Mouse (Mus musculus) brain, embryonic 14.5 days (tissue): ENCODE data around the gene Rbm20. TPM values are rescaled to one million over a fixed set of nuclear protein-coding genes. Genes with fewer than 3 reads are reported as not detected.

Experiments used
- DNase-seq: peaks from one replicate; pipeline ENCODE4 v3.0.0-alpha.2; 2011; ENCODE audit warnings: low read depth
- CTCF ChIP-seq: fragments of 200-500 bp; IDR thresholded peaks from 2 replicates; pipeline ENCODE4 v1.5.1; 2012; ENCODE audit warnings: inconsistent platforms, mild to moderate bottlenecking, moderate library complexity, borderline replicate concordance; ENCODE audit not compliant: insufficient read depth, insufficient read length; ENCODE audit errors: extremely low read depth
- POLR2A ChIP-seq: fragments of 200-500 bp; IDR thresholded peaks from 2 replicates; pipeline ENCODE4 v1.6.1; 2012; ENCODE audit warnings: mild to moderate bottlenecking, inconsistent platforms, borderline replicate concordance; ENCODE audit not compliant: poor library complexity, insufficient read depth, insufficient read length, severe bottlenecking; ENCODE audit errors: extremely low read depth
- polyA plus RNA-seq: library from polyadenylated mRNA; depleted of rRNA; stranded (reverse); fragments of >200 nt; gene quantifications from 2 replicates; pipeline ENCODE4 v1.2.3, GENCODE M21; 2012

Rbm20 gene
- polyA plus RNA-seq, 1 experiment = 1.5 TPM

DNA sequence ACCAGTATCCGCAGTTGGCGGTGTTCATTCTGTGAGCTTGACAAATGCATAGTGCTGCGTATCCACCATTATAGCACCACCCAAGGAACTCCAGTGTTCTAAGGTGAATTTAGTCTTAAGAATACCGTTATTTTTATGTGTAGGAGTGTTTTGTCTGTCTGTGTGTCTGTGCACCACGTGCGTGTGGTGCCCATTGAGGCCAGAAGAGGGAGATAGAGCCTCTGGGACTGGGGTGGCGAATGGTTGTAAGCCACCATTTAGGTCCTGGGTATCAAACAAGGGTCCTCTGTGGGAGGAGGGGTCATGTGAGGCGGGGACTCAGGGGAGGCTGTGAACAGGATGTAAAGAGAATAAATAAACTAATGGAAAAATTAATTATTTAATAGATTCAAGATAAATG lies 72.2 kb downstream of the Rbm20 start:
- TF ChIP-seq POLR2A (no peak), CTCF (no peak)
- no peak for DNase-seq

DNA sequence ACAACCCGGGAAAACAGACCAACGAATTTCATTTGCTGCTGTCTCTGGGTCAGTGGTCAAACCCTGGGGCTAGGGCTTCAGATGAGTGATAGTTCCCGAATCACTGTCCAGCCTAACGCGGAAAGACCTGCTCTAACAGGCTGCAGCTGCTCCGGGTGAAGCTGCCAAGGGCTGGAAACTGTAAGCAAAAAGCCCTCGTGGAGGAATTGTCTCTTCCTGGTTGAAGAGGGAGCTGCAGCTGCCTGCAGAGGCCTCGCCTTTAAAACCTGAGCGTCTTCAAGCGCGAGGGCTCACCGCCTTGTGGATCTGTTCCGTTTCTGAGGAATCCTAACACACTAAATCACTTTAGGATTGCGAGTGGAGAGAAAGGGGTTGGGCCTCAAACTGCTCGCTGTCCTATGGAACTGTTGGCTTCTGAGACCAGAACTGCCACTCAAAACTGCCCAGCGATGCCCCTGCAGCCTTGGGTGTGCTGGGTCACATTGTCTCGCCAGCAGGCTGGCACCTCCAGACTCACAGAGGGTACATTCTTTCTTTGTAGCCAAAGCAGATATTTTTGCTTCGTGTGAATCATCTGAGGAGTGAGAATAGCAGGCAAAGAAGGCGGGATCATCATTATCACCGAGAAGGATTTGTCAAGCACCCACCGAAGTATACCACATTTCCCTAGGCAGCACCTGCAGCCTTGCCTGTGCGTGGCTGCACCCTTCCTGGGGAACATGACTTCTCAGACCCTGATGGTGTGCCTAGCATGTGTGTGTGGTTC lies 74.5 kb downstream of the Rbm20 start:
- DNase-seq = no peak
- TF ChIP-seq CTCF = no peak
- no peak for TF ChIP-seq POLR2A

DNA sequence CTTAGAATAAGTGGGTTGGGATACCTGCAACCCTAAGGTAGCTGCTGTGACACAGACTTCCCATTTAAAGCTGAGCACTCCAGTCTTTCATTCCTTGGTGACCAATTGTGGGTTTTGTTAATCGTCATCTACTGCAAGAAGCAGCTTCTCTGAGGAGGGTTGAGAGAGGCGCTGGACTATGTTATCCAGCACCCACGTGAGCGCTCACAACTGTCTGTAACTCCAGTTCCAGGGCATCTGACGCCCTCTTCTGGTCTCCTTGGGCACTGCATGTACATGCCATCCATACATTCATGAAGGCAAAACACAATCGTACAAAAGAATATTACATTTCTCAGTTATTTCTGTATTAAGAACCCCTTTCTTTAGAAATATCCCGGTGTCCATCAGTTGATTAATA lies 75.9 kb downstream of the Rbm20 start:
- peak; percentile 30; the same call in 1 of the 2 replicates for TF ChIP-seq CTCF
- no peak for TF ChIP-seq POLR2A
- DNase-seq = no peak

DNA sequence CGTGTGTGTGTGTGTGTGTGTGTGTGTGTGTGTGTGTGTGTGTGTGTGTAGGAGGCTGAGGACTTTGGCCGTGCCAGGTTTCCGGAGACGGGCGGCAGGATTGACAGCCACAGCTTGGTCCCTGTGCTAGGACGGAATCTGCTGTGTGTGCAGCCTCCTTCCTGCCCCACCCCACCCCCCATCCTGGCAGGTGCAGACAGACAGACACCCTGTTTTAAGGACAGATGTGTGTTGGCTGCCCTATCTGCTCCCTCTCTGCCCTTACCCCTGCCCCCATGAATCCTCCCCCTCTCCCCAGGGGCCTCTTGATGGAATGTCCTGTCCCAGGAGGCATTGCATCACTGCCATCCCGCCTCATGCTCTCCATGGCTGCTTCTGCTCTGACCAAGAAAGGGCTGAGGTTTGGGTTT lies 77.3 kb downstream of the Rbm20 start:
- DNase-seq = no peak
- TF ChIP-seq CTCF (no peak), POLR2A (no peak)

DNA sequence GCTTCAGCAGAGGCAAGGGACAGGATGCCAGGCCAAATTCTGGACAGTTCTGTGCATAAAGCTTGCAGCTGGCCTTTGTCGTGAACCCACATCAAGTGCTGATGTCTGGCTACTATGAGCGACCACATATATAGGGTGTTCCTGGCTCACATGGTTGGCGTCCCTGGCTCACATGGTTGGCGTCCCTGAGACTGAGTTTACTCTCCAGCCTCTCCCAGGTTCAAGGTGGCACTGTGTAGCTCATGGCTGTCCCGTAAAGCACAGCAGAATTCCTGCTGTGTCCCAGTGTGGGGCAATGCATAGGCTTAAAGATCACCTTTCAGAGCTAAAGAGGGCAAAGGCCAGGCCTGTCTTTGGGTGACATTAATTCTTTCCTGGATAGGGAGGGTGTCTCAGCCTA lies 78.2 kb downstream of the Rbm20 start:
- TF ChIP-seq CTCF = no peak
- TF ChIP-seq POLR2A = no peak
- DNase-seq = no peak

DNA sequence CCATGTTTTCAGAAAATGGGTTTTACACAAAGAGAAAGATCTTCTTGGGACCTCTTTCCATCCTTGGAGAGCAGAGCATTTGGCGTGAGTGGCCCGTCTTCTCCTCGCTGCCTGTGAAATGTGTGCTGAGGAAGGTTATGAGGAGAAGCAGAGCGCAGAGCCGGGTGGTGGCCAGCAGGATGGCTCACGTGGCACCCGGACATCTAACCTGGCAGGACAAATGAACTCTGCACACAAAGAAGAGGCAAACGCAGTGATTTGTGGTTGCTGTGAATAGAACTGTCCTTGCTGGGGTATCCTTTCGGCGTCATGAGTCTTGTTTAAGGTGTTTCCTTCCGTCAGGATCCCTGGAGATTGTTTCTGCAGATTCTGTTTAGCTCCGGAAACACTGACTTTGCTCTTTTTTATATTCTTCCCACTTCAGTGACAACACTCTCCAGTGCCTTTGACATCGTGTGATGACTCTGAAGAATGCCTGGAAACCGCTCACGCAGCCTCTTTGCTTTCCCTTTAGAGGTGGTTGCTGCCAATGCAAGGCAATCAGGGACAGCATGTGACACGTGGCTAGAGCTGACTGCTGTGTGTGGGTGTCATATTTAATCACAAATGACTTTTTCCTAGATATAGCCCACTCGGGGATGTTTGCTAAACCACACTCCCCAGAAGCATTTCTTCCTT lies 80.5 kb downstream of the Rbm20 start:
- TF ChIP-seq POLR2A = no peak
- TF ChIP-seq CTCF = no peak
- DNase-seq = no peak

DNA sequence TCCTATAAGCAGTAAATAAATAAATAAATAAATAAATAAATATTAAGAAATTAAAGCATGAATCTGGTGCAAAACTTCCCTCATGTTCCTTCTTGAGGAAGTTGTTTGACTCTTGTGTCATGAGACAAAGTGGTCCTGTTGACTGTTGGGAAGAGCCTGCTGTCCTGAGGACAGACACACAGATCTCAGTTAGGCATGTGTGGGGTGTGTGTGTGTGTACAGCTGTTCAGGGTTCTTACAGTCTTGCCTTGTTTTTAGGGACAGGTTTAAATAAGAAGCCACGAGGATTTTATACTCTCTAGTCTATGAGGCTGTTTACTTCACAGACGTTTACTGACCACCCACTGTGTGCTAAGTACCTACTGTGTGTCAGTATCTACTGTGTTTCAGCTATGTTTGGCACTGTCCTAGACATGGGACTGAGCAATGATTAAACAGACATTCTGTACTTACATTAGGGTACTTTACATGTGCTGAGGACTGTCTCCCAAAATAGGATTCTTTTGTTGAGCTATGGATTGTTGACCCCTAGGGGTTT lies 81.8 kb downstream of the Rbm20 start:
- no peak for DNase-seq
- no peak for TF ChIP-seq POLR2A
- TF ChIP-seq CTCF = no peak

DNA sequence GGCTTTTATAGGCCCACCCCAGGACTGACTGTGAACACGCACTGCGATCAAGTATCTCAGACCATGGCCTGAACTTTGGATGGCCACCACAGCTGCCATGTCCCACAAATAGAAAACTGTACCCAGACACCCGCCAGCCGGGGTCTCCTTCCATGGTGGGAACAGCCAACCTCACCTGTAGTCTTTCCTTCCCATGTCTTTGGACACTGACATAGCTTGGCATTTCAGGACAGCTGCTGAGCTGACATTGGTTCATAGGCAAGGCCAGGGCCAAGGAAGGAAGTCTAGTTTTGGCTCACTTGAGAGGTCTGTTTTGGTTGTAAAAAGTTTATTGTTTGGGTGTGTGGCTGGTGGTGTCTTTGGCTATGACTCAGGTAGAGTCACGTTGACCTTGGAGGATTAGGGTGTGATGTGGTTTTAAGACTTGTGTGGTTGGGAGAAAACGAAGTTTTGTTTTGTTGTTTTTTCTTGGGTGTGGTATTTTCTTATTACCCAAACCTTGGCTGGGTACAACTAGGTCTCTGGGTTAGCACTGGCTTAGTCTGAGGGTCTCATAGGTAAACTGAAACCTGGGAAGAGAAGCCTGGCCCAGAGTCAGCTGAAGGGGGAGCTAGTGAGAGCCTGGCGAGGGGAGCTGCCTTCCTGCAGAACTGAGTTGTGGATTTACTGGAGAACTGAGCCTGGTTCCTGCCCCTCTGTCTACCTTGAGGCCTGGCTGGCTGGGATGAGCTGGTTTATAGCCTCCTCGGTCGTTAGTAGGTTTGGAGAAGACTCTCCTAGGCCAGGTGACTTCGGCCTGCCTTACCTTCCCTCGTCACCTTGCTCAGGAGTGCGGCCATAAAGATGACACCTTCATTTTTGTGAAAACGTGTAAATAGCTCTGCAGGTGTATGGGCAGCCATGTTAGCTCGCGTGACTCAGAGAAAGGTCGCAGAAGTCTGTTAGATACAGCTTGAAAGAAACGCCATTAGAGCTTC lies 83.3 kb downstream of the Rbm20 start:
- DNase-seq = no peak
- TF ChIP-seq CTCF = no peak
- no peak for TF ChIP-seq POLR2A

DNA sequence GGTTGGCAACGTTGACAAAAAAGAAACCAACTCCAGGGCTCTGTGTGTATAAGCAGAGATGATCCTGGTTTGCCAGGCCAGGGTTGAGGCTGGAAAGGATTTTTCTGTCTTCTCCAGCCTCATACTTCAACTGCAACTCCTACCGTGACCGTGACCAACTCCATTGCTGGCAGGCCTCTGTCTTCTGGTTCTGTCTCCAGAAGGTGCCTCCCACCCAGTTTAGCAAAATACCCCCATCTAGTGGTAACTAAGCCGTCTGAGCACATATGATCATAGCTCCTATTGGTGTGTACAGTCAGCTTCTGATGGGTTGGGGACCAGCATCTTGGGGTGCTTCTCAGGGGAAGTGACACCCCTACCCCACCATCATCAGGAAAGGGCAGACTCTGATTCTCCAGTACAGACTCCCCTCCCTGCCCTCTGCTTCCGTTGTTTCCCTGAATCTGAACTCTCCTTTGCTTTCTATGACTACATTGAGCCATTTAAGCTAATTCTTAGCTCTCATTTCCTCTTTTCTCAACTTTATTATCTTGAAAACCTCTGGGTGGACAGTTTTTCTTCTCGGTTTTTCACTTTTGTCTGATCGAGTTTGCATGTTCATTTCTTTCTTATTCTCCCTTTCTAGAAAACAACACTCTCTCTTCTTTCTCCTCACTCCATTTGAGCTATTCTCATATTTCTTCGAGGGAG lies 85.8 kb downstream of the Rbm20 start:
- peak; percentile 68 for DNase-seq
- TF ChIP-seq CTCF (peak; percentile 56; the same call in 1 of the 2 replicates), POLR2A (no peak)
